In genomic region chr4:32560246-32560645, GRCm38 (mm10) we compare ENCODE assay signal across 9 mouse cellular contexts. TPM values are rescaled to one million over a fixed set of nuclear protein-coding genes. Genes with fewer than 3 reads are reported as not detected.
DNase-seq lines count a peak whose midpoint lies in the region; ATAC-seq lines count a peak whose summit lies in the region.
"Had no signal": no experiment of that assay in that cellular context is flagged by ENCODE, and none has a peak within 500 bp of the region (broad histone marks: within the 10 kb centered on the region; RNA-seq: fewer than 3 reads in every experiment).

No protein-coding gene starts in this region.

- H3K27me3 ChIP-seq in kidney, embryonic 15.5 days: no peaks in the 10 kb centered on the region
- no peaks in the 10 kb centered on the region for H3K27me3 ChIP-seq in hindbrain, embryonic 15.5 days
- H3K27me3 ChIP-seq in neural tube, embryonic 14.5 days (ENCODE audit: control insufficient read depth, insufficient read depth, low read length): no peaks in the 10 kb centered on the region
- H3K27me3 ChIP-seq: liver, embryonic 13.5 days had no signal

- no peak overlapping the region for H3K9ac ChIP-seq in kidney, embryonic 15.5 days
- no peak overlapping the region for H3K9ac ChIP-seq in hindbrain, embryonic 15.5 days
- no peak overlapping the region for H3K9ac ChIP-seq in neural tube, embryonic 14.5 days (replicated peaks; ENCODE audit: low read depth, low read length)
- H3K9ac ChIP-seq: liver, embryonic 13.5 days had no signal

- no peak; the same call in 1 of the 2 replicates for ATAC-seq in kidney, embryonic 15.5 days (replicated peaks; ENCODE audit: low FRiP score)
- ATAC-seq in activated CD4-positive, CD25-positive, alpha-beta regulatory T cell, adult 4 months: peak; percentile 76
- no peak for ATAC-seq in hindbrain, embryonic 15.5 days (ENCODE audit: low FRiP score, low read depth)
- no peak for ATAC-seq in neural tube, embryonic 14.5 days (ENCODE audit: low read depth)

- H3K4me2 ChIP-seq in kidney, embryonic 15.5 days: no peak overlapping the region
- H3K4me2 ChIP-seq in hindbrain, embryonic 15.5 days: no peak overlapping the region
- H3K4me2 ChIP-seq in neural tube, embryonic 14.5 days (ENCODE audit: low read depth, low read length): no peak overlapping the region
- H3K4me2 ChIP-seq: liver, embryonic 13.5 days had no signal

- peaks cover 18% of the 10 kb centered on the region for H3K36me3 ChIP-seq in kidney, embryonic 15.5 days
- peaks cover 21% of the 10 kb centered on the region; the same call in 1 of the 2 replicates for H3K36me3 ChIP-seq in hindbrain, embryonic 15.5 days
- H3K36me3 ChIP-seq in neural tube, embryonic 14.5 days (ENCODE audit: control insufficient read depth, insufficient read depth, low read length): peaks cover 14% of the 10 kb centered on the region

- no peak for DNase-seq in kidney, adult 9 months
- DNase-seq in cerebellum, adult 9-10 months: no peak
- no peak for DNase-seq in urinary bladder, postnatal 25 days (ENCODE audit: low spot score)
- no peak for DNase-seq in urinary bladder, postnatal 14 days (ENCODE audit: low spot score)
- DNase-seq: liver, embryonic 13.5 days had no signal

- H3K9me3 ChIP-seq in kidney, embryonic 15.5 days (replicated peaks): no peaks in the 10 kb centered on the region
- H3K9me3 ChIP-seq in hindbrain, embryonic 15.5 days: no peaks in the 10 kb centered on the region
- no peaks in the 10 kb centered on the region for H3K9me3 ChIP-seq in neural tube, embryonic 14.5 days (ENCODE audit: control insufficient read depth, low read length)
- H3K9me3 ChIP-seq: liver, embryonic 13.5 days had no signal

- H3K27ac ChIP-seq in kidney, embryonic 15.5 days: peak overlapping the region; percentile 59
- H3K27ac ChIP-seq in hindbrain, embryonic 15.5 days (replicated peaks): 0 out of 2 replicates have a peak overlapping the region, but pooled peaks have one; percentile 77
- peak overlapping the region; percentile 78 for H3K27ac ChIP-seq in neural tube, embryonic 14.5 days (ENCODE audit: low read depth, low read length)
- H3K27ac ChIP-seq: liver, embryonic 13.5 days had no signal

- H3K4me3 ChIP-seq in kidney, embryonic 15.5 days (replicated peaks): no peak overlapping the region
- H3K4me3 ChIP-seq in hindbrain, embryonic 15.5 days: no peak overlapping the region
- H3K4me3 ChIP-seq in neural tube, embryonic 14.5 days (ENCODE audit: low read depth, low read length): no peak overlapping the region
- H3K4me3 ChIP-seq: liver, embryonic 13.5 days had no signal

- WGBS in kidney, embryonic 15.5 days: 12% methylated on average over 6 of the region's 6 CpGs
- WGBS in hindbrain, embryonic 15.5 days: 36% methylated on average over 6 of the region's 6 CpGs
- WGBS in neural tube, embryonic 14.5 days: 30% methylated on average over 6 of the region's 6 CpGs

- H3K4me1 ChIP-seq in kidney, embryonic 15.5 days: peaks cover 16% of the 10 kb centered on the region
- peaks cover 16% of the 10 kb centered on the region for H3K4me1 ChIP-seq in hindbrain, embryonic 15.5 days (replicated peaks)
- H3K4me1 ChIP-seq in neural tube, embryonic 14.5 days (ENCODE audit: control insufficient read depth, insufficient read depth, low read length): peaks cover 16% of the 10 kb centered on the region

RNA-seq across cellular contexts. Expression of gene Gja10, which starts 42.3 kb away (rescaled TPM):
- polyA plus RNA-seq in kidney, embryonic 15.5 days (2015; fragmentation: Nextera tagmentation; extraction: Ambion mirVana): 0.09 TPM in 1 of 2 replicates, not detected in the other
- not detected for polyA plus RNA-seq in activated CD4-positive, CD25-positive, alpha-beta regulatory T cell, adult 4 months (2017; shearing (Covaris generic))
- polyA plus RNA-seq in hindbrain, embryonic 15.5 days (2015; fragmentation: Nextera tagmentation; extraction: Ambion mirVana): 0.21 TPM in 1 of 2 replicates, not detected in the other
- not detected in 2 replicates for polyA plus RNA-seq in neural tube, embryonic 14.5 days (2014; fragmentation: Nextera tagmentation; extraction: Ambion mirVana)
- polyA plus RNA-seq: liver, embryonic 13.5 days had no signal

RNA-seq across cellular contexts. Expression of gene Casp8ap2, which starts 55.0 kb away (rescaled TPM):
- polyA plus RNA-seq in kidney, embryonic 15.5 days (2015; fragmentation: Nextera tagmentation; extraction: Ambion mirVana): 56.4 and 64.7 TPM in 2 replicates
- polyA plus RNA-seq in activated CD4-positive, CD25-positive, alpha-beta regulatory T cell, adult 4 months (2017; shearing (Covaris generic)): 10 to 100 TPM; 33.8 to 43.7 TPM
- 44.1 and 44.2 TPM in 2 replicates for polyA plus RNA-seq in hindbrain, embryonic 15.5 days (2015; fragmentation: Nextera tagmentation; extraction: Ambion mirVana)
- 37.2 and 39.2 TPM in 2 replicates for polyA plus RNA-seq in neural tube, embryonic 14.5 days (2014; fragmentation: Nextera tagmentation; extraction: Ambion mirVana)
